Mouse (Mus musculus) liver, embryonic 14.5 days (tissue): Measurements from ENCODE around the gene Tbc1d21.

ENCODE experiments used
- CTCF ChIP-seq: IDR thresholded peaks from 2 replicates; pipeline ENCODE4 v1.5.1; 2016; ENCODE audit warnings: antibody characterized with exemption, low read depth, control low read depth
- EP300 ChIP-seq: IDR thresholded peaks from 2 replicates; pipeline ENCODE4 v1.6.1; 2016; ENCODE audit warnings: antibody characterized with exemption, low read depth

GRCm38 (mm10) chr9:58336650-58337281 is 33.5 kb downstream of the Tbc1d21 start:
- TF ChIP-seq CTCF (no peak), EP300 (no peak)
